8 mouse cellular contexts compared by ENCODE assay signal in the genomic region with DNA sequence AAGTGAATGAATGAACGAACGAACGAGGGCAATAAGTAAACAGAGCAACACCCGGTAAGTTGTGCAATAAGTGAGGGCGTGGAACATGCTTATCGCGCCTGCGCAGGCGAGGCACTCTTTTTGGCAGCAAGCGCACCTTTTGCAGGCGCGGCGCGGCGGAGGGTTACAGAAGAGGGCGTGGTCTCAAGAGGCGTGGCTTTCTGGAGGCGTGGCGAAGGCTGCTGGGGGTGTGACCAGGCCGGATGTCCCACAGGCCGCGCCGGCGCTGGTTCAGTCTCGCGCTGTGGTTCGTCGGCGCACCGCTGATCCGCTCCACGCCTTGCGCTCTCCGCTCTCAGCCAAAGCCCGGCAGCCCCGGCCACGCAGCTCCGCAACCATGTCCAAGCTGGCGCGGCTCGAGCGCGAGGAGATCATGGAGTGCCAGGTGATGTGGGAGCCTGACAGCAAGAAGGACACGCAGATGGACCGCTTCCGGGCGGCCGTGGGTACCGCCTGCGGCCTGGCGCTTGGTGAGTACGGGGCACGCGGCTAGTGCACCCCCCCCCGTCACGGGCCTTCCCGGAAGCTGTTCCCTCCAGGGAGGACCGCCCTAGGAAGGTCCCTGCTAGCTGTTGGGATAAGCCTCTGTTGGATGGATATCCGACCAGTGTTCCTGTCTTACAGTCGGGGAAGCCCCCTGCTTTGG. TPM values are rescaled to one million over a fixed set of nuclear protein-coding genes. Genes with fewer than 3 reads are reported as not detected.
A peak's percentile ranks its signal among the peaks of the same experiment; 100 is the strongest.
DNase-seq lines count a peak whose midpoint lies in the region; ATAC-seq and TF ChIP-seq lines count a peak whose summit lies in the region.

A gene (plus strand): TSS at position 214 of the 685 bp plus-strand sequence.

- DNase-seq in ES-E14 (ENCODE audit: low read depth, low spot score), result peak; percentile 87
- DNase-seq in cerebellum, adult 11-12 months, result peak; percentile 96
- peak; percentile 93 for DNase-seq in heart, postnatal 25 days (ENCODE audit: low spot score)
- peak; percentile 97 to 99 for DNase-seq in layer of hippocampus, adult 18-20 months (ENCODE audit: low spot score in 2 of 2)
- DNase-seq in lung, adult 2 months, result peak; percentile 99
- peak; percentile 94 to 95 for DNase-seq in thymus, adult 18-20 months

- TF ChIP-seq CTCF in lung, adult 2 months (IDR thresholded peaks at IDR 0.05; ENCODE audit: insufficient read depth, low read length), result no peak

- intact Hi-C loops in heart, postnatal 25 days (cut with DNase I), result no loop called here

- in situ Hi-C loops in ES-E14 (cut with MboI; ENCODE audit: low sequenced_read_pairs in 2 of 2, unreplicated experiment in 2 of 2), result no loop called here

- H3K9me3 ChIP-seq in ES-E14 (ENCODE audit: control insufficient read depth, insufficient read depth, low read depth, low read length), result no peaks in the 10 kb centered on the region
- no peaks in the 10 kb centered on the region for H3K9me3 ChIP-seq in forebrain, embryonic 15.5 days

- H3K4me2 ChIP-seq in forebrain, embryonic 15.5 days (replicated peaks), result peak within 1 kb of the TSS; percentile 86

- H3K4me1 ChIP-seq in ES-E14 (ENCODE audit: control insufficient read depth in 2 of 2, insufficient read depth in 2 of 2, low read length in 2 of 2, poor library complexity in 1 of 2), result peaks cover 1 to 8% of the 10 kb centered on the region in 2 experiments; a peak in 2 of 4 replicates
- peaks cover 25% of the 10 kb centered on the region for H3K4me1 ChIP-seq in forebrain, embryonic 15.5 days
- H3K4me1 ChIP-seq in lung, adult 2 months (ENCODE audit: control insufficient read depth, insufficient read depth, low read length), result peaks cover 2% of the 10 kb centered on the region; the same call in 1 of the 2 replicates

- peak; percentile 90; the same call in 1 of the 2 replicates for TF ChIP-seq POLR2A in lung, adult 2 months (IDR thresholded peaks at IDR 0.05; ENCODE audit: borderline replicate concordance, extremely low read depth, low read depth, low read length)

- no peak within 1 kb of the TSS for H3K27ac ChIP-seq in ES-E14 (ENCODE audit: insufficient read depth, low read depth, low read length, poor library complexity, severe bottlenecking)
- peak within 1 kb of the TSS; percentile 89 for H3K27ac ChIP-seq in forebrain, embryonic 15.5 days (replicated peaks)

- H3K4me3 ChIP-seq in ES-E14 (ENCODE audit: insufficient read depth in 1 of 2, low read depth in 1 of 2, low read length in 2 of 2, poor library complexity in 1 of 2, severe bottlenecking in 1 of 2), result peak within 1 kb of the TSS; percentile 77
- H3K4me3 ChIP-seq in forebrain, embryonic 15.5 days, result peak within 1 kb of the TSS; percentile 98
- peak within 1 kb of the TSS; percentile 87 for H3K4me3 ChIP-seq in lung, adult 2 months (replicated peaks; ENCODE audit: extremely low read depth, low read depth, low read length)

- under 1% methylated on average over 60 of the region's 60 CpGs for WGBS in forebrain, embryonic 15.5 days
- 1% methylated on average over 59 of the region's 60 CpGs for WGBS in lung, adult 2 months

- H3K27me3 ChIP-seq in forebrain, embryonic 15.5 days, result no peaks in the 10 kb centered on the region

- H3K36me3 ChIP-seq in ES-E14 (ENCODE audit: control insufficient read depth, insufficient read depth, low read length, poor library complexity, severe bottlenecking), result no peaks in the 10 kb centered on the region
- H3K36me3 ChIP-seq in forebrain, embryonic 15.5 days, result no peaks in the 10 kb centered on the region

- ATAC-seq in forebrain, embryonic 15.5 days (replicated peaks), result peak; percentile 93
- ATAC-seq in neutrophil, adult 5-6 weeks (ENCODE audit: extremely low read depth, insufficient number of reproducible peaks, low FRiP score, poor library complexity, severe bottlenecking), result peak; percentile 96

- peak within 1 kb of the TSS; percentile 73 for H3K9ac ChIP-seq in ES-E14 (ENCODE audit: insufficient read depth, low read depth, low read length, poor library complexity, severe bottlenecking)
- peak within 1 kb of the TSS; percentile 86 for H3K9ac ChIP-seq in forebrain, embryonic 15.5 days (replicated peaks)

TF ChIP-seq in ES-E14, 5 proteins besides CTCF, POLR2A, EP300 and RAD21:
- TF ChIP-seq CHD2 (IDR thresholded peaks at IDR 0.05; ENCODE audit: low read depth, low read length) (peak; percentile 81), HCFC1 (IDR thresholded peaks at IDR 0.05; ENCODE audit: borderline replicate concordance, insufficient read depth, low read length) (peak; percentile 51; the same call in 1 of the 2 replicates), ZC3H11A (IDR thresholded peaks at IDR 0.05; ENCODE audit: borderline replicate concordance, low read depth, low read length) (no peak)

RNA-seq across cellular contexts. Expression of the gene that starts here (rescaled TPM):
- total RNA-seq in ES-E14 (2012; rRNA removed), result 16.5 and 20.6 TPM in 2 replicates
- polyA plus RNA-seq in forebrain, embryonic 15.5 days (2015; fragmentation: Nextera tagmentation; extraction: Ambion mirVana), result 81.1 and 82.4 TPM in 2 replicates
- 1 to 10 TPM; 3.0 to 4.1 TPM for total RNA-seq in heart, postnatal 25 days (2021)
- 10 to 100 TPM; 48.7 to 49.1 TPM for total RNA-seq in layer of hippocampus, adult 18-20 months (2021)
- 53.0 and 58.6 TPM in 2 replicates for polyA plus RNA-seq in lung, adult 2 months (2012; rRNA removed)
- total RNA-seq in neutrophil, adult 5-6 weeks (2017), result 31.8 and 56.4 TPM in 2 replicates
